Mouse (Mus musculus): ENCODE measurements around the gene Creb5. TPM values are rescaled to one million over a fixed set of nuclear protein-coding genes. Genes with fewer than 3 reads are reported as not detected.

The Creb5 gene
- polyA plus RNA-seq, 1 experiment from 2014 or later, result 2.8 TPM

- 51% methylated on average over 4 of the region's 4 CpGs for WGBS
Observed at GRCm38 (mm10) chr6:53429891-53430290, 142.8 kb downstream of the Creb5 start.

DNA sequence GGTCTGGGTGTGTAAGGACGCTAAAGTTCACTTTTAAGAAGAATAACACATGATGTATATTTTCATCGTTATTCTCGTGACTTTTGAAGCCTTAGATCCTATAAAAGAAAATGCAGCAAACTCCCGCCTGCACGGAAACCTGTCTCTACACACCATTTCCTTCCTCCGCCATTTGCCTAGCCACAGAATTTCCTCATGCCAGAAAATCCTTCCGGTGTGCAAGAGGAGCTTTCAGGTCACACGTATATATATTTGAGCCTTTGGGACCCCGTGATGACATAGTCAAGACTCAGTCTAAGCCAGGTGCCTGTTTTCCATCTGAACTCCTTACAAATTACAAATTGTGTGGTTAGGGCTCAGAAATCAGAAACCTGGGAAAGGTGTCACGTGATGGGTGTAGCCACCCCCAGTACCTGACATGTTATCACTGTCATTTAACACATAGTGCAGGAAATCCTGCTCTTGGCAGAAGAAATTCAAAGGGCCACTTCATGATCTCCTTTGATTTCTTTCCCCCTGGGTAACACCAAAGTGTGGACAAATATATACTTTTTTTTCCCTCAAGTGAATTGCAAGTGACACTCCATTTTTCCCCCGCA is 158.9 kb downstream of the Creb5 start:
- H3K9me3 ChIP-seq (ENCODE audit: control insufficient read depth), result no peaks in the 10 kb centered on the region
- no peak overlapping the region for H3K9ac ChIP-seq (ENCODE audit: low read depth, low read length)
- WGBS, result 86% methylated on average over 11 of the region's 11 CpGs
- no peak for TF ChIP-seq CTCF (IDR thresholded peaks at IDR 0.05; ENCODE audit: low read depth)
- no peak overlapping the region for H3K4me3 ChIP-seq (ENCODE audit: low read depth, low read length)
- H3K27ac ChIP-seq (ENCODE audit: low read depth, low read length), result no peak overlapping the region
- no peak for ATAC-seq
- no peak overlapping the region for H3K4me2 ChIP-seq (replicated peaks; ENCODE audit: low read depth)
- H3K4me1 ChIP-seq (replicated peaks; ENCODE audit: control insufficient read depth, insufficient read depth, low read length), result no peaks in the 10 kb centered on the region
- no peaks in the 10 kb centered on the region for H3K36me3 ChIP-seq (ENCODE audit: control insufficient read depth, insufficient read depth)
- no peaks in the 10 kb centered on the region for H3K27me3 ChIP-seq (replicated peaks; ENCODE audit: control insufficient read depth, insufficient read depth, low read length)

More at GRCm38 (mm10) chr6:53429891-53430290, 142.8 kb downstream of the Creb5 start:
- no peak overlapping the region for H3K27ac ChIP-seq (ENCODE audit: low read depth, low read length)
- H3K27me3 ChIP-seq (replicated peaks; ENCODE audit: control insufficient read depth, insufficient read depth, low read length), result no peaks in the 10 kb centered on the region
- no peak for ATAC-seq
- no peak overlapping the region for H3K4me2 ChIP-seq (replicated peaks; ENCODE audit: low read depth)
- H3K4me1 ChIP-seq (replicated peaks; ENCODE audit: control insufficient read depth, insufficient read depth, low read length), result no peaks in the 10 kb centered on the region
- no peaks in the 10 kb centered on the region for H3K9me3 ChIP-seq (ENCODE audit: control insufficient read depth)
- H3K4me3 ChIP-seq (ENCODE audit: low read depth, low read length), result no peak overlapping the region
- TF ChIP-seq CTCF (IDR thresholded peaks at IDR 0.05; ENCODE audit: low read depth), result no peak
- H3K36me3 ChIP-seq (ENCODE audit: control insufficient read depth, insufficient read depth), result no peaks in the 10 kb centered on the region
- no peak overlapping the region for H3K9ac ChIP-seq (ENCODE audit: low read depth, low read length)

- Histone ChIP-seq H3K9ac (ENCODE audit: low read depth, low read length) (no peak overlapping the region), H3K27me3 (replicated peaks; ENCODE audit: control insufficient read depth, insufficient read depth, low read length) (no peaks in the 10 kb centered on the region), H3K4me2 (replicated peaks; ENCODE audit: low read depth) (no peak overlapping the region), H3K27ac (ENCODE audit: low read depth, low read length) (no peak overlapping the region), H3K4me3 (ENCODE audit: low read depth, low read length) (no peak overlapping the region), H3K36me3 (ENCODE audit: control insufficient read depth, insufficient read depth) (no peaks in the 10 kb centered on the region), H3K4me1 (replicated peaks; ENCODE audit: control insufficient read depth, insufficient read depth, low read length) (no peaks in the 10 kb centered on the region), H3K9me3 (ENCODE audit: control insufficient read depth) (no peaks in the 10 kb centered on the region)
- no peak for ATAC-seq
- WGBS, result 88% methylated on average over 9 of the region's 9 CpGs
- TF ChIP-seq CTCF (IDR thresholded peaks at IDR 0.05; ENCODE audit: low read depth), result no peak
Observed at GRCm38 (mm10) chr6:53447479-53447878, 160.4 kb downstream of the Creb5 start.

DNA sequence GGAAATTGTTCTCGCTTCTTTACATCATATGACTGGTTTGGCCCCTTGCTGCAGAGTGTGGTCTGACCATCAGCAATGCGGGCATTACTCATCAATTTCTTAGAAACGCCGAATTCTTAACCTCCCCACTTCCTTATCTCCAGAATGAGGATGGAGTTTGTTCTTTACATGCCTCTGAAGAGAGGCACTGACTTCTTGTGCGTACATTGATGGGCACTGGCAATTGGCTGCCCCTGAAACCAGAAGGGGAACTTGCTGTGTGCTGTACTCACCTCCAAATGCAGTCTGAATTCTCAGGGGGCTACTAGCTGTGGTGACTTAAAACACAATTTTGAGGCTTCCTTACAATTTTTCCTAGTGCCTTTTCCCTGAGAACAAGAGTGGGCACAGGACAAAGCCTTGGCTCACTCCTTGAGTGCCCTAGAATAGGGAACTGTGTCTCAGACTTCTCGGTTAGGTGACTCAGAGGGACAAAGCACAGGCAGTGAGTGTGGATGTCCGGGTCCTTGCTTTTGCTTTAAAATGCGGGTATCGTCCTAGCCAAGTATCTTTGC is 161.3 kb downstream of the Creb5 start:
- Histone ChIP-seq H3K27me3 (replicated peaks; ENCODE audit: control insufficient read depth, insufficient read depth, low read length) (no peaks in the 10 kb centered on the region), H3K4me2 (replicated peaks; ENCODE audit: low read depth) (no peak overlapping the region), H3K4me3 (ENCODE audit: low read depth, low read length) (no peak overlapping the region), H3K9ac (ENCODE audit: low read depth, low read length) (no peak overlapping the region), H3K9me3 (ENCODE audit: control insufficient read depth) (no peaks in the 10 kb centered on the region), H3K27ac (ENCODE audit: low read depth, low read length) (no peak overlapping the region), H3K36me3 (ENCODE audit: control insufficient read depth, insufficient read depth) (no peaks in the 10 kb centered on the region), H3K4me1 (replicated peaks; ENCODE audit: control insufficient read depth, insufficient read depth, low read length) (no peaks in the 10 kb centered on the region)
- TF ChIP-seq CTCF (IDR thresholded peaks at IDR 0.05; ENCODE audit: low read depth), result no peak
- 72% methylated on average over 9 of the region's 9 CpGs for WGBS
- no peak for ATAC-seq

DNA sequence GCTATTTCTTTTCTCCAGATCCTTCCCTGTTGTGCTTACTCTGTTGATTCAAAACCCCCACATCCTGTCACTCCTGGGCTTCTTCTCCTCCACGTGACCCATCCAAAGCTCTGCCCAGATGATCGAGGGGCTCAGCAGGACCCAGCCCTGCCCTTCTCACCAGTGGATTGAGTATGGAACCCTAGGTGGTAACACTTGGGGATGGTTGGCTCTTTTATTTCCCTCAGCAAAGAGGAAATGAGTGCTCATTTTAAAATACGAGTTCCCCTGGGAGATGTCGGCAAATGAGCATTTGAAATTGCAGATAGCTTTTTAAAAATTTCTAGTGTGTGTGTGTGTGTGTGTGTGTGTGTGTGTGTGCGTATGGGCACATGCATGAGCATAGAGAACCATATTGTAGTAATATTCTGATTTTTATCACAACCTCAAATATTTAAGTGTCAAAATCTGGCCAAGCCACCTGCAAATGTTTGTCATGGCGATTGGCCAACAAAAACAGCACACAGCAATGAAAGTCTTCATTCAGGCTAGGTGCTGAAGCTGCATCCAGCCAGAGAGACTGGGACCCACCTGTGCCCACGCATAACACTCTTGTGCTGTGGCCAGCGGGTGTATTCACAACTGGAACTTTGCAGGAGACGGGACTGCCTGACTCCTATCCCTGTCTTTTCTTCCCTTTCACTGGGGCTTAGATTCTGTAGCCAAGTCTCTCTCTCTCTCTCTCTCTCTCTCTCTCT is 162.5 kb downstream of the Creb5 start:
- Histone ChIP-seq H3K36me3 (ENCODE audit: control insufficient read depth, insufficient read depth) (no peaks in the 10 kb centered on the region), H3K27me3 (replicated peaks; ENCODE audit: control insufficient read depth, insufficient read depth, low read length) (no peaks in the 10 kb centered on the region), H3K9ac (ENCODE audit: low read depth, low read length) (no peak overlapping the region), H3K4me2 (replicated peaks; ENCODE audit: low read depth) (no peak overlapping the region), H3K9me3 (ENCODE audit: control insufficient read depth) (no peaks in the 10 kb centered on the region), H3K4me1 (replicated peaks; ENCODE audit: control insufficient read depth, insufficient read depth, low read length) (no peaks in the 10 kb centered on the region), H3K4me3 (ENCODE audit: low read depth, low read length) (no peak overlapping the region), H3K27ac (ENCODE audit: low read depth, low read length) (no peak overlapping the region)
- no peak for ATAC-seq
- TF ChIP-seq CTCF (IDR thresholded peaks at IDR 0.05; ENCODE audit: low read depth), result no peak
- 57% methylated on average over 9 of the region's 9 CpGs for WGBS

DNA sequence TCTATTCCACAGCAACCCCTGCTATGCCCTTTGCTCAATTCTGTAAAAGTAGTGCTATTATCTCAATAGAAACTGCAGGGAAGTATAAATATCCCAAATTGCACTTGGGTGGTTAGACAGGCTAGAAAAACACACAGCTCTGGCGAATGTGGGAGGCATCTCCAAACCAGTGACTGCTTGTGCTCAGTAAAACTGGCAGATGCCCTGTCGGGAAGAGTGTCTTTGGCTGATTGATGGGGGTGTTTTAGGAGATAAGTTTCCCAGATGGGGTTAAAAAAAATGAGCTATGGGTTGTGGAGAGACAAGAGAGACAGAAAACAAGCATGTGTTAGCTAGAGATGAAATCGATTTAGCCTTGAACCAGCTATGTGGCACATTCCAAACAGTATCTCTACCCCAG is 163.4 kb downstream of the Creb5 start:
- 45% methylated on average over 3 of the region's 3 CpGs for WGBS
- Histone ChIP-seq H3K4me2 (replicated peaks; ENCODE audit: low read depth) (no peak overlapping the region), H3K27ac (ENCODE audit: low read depth, low read length) (no peak overlapping the region), H3K27me3 (replicated peaks; ENCODE audit: control insufficient read depth, insufficient read depth, low read length) (no peaks in the 10 kb centered on the region), H3K36me3 (ENCODE audit: control insufficient read depth, insufficient read depth) (no peaks in the 10 kb centered on the region), H3K9ac (ENCODE audit: low read depth, low read length) (no peak overlapping the region), H3K9me3 (ENCODE audit: control insufficient read depth) (no peaks in the 10 kb centered on the region), H3K4me1 (replicated peaks; ENCODE audit: control insufficient read depth, insufficient read depth, low read length) (no peaks in the 10 kb centered on the region), H3K4me3 (ENCODE audit: low read depth, low read length) (no peak overlapping the region)
- ATAC-seq, result no peak
- no peak for TF ChIP-seq CTCF (IDR thresholded peaks at IDR 0.05; ENCODE audit: low read depth)

Data from intestine, postnatal 0 days (tissue).